Mouse (Mus musculus) left cerebral cortex, postnatal 36 days (tissue): ENCODE data around the gene Clca4a. TPM values are rescaled to one million over a fixed set of nuclear protein-coding genes. Genes with fewer than 3 reads are reported as not detected.

ENCODE experiments used
- total RNA-seq, 2 experiments: library from RNA; stranded (reverse); gene quantifications; 2 replicates each; pipeline ENCODE4 v1.2.3; 2021

Gene Clca4a
- total RNA-seq, 2 experiments from 2014 or later = not detected

Other genes starting within 250 kb of the Clca4a start
- under 1 TPM; 0.22 to 0.25 TPM for gene Clca3a1, start 214.1 kb downstream of the Clca4a start, total RNA-seq
- under 1 TPM; 0.15 to 0.57 TPM for gene Clca3a2, start 155.6 kb downstream of the Clca4a start, total RNA-seq
- not detected for gene Clca3b, start 125.7 kb downstream of the Clca4a start, total RNA-seq
- gene Clca4b, start 42.5 kb downstream of the Clca4a start, total RNA-seq = not detected
- gene Clca1, start 57.7 kb upstream of the Clca4a start, total RNA-seq = not detected
- not detected for gene Clca2, start 124.4 kb upstream of the Clca4a start, total RNA-seq
- gene Odf2l, start 143.5 kb upstream of the Clca4a start, total RNA-seq = 10 to 100 TPM; 17.6 to 30.1 TPM